Mouse (Mus musculus): Measurements from ENCODE around the gene Kctd12b.

- peak; percentile 51 for TF ChIP-seq CTCF (IDR thresholded peaks at IDR 0.05; ENCODE audit: low read depth)
- TF ChIP-seq EP300 (IDR thresholded peaks at IDR 0.05; ENCODE audit: low read depth), result no peak
Observed at GRCm38 (mm10) chrX:153636247-153636646, 59.9 kb downstream of the Kctd12b start.
